ENCODE assay signal across 11 mouse cellular contexts in genomic region chr10:13092996-13093395, GRCm38 (mm10). TPM values are rescaled to one million over a fixed set of nuclear protein-coding genes. Genes with fewer than 3 reads are reported as not detected.
DNase-seq lines count a peak whose midpoint lies in the region; ATAC-seq lines count a peak whose summit lies in the region.
"Had no signal": no experiment of that assay in that cellular context is flagged by ENCODE, and none has a peak within 500 bp of the region (broad histone marks: within the 10 kb centered on the region; RNA-seq: fewer than 3 reads in every experiment).

No protein-coding gene starts in this region.

- H3K4me2 ChIP-seq in hindbrain, embryonic 12.5 days (replicated peaks), result peak overlapping the region; percentile 29; the same call in 1 of the 2 replicates
- H3K4me2 ChIP-seq in hindbrain, embryonic 11.5 days (replicated peaks; ENCODE audit: low read depth, low read length), result no peak overlapping the region
- peak overlapping the region; percentile 64 for H3K4me2 ChIP-seq in embryonic facial prominence, embryonic 14.5 days (ENCODE audit: low read depth, low read length)
- peak overlapping the region; percentile 54 for H3K4me2 ChIP-seq in limb, embryonic 13.5 days (replicated peaks)

- H3K27me3 ChIP-seq in hindbrain, embryonic 12.5 days, result no peaks in the 10 kb centered on the region
- H3K27me3 ChIP-seq in hindbrain, embryonic 11.5 days (ENCODE audit: control insufficient read depth, insufficient read depth, low read length), result no peaks in the 10 kb centered on the region
- peaks cover 16% of the 10 kb centered on the region for H3K27me3 ChIP-seq in embryonic facial prominence, embryonic 10.5 days (replicated peaks; ENCODE audit: low read depth, poor library complexity, severe bottlenecking)
- H3K27me3 ChIP-seq in embryonic facial prominence, embryonic 14.5 days (replicated peaks; ENCODE audit: control insufficient read depth, insufficient read depth, low read length), result no peaks in the 10 kb centered on the region
- no peaks in the 10 kb centered on the region for H3K27me3 ChIP-seq in limb, embryonic 13.5 days

- H3K27ac ChIP-seq in hindbrain, embryonic 12.5 days, result no peak overlapping the region
- H3K27ac ChIP-seq in hindbrain, embryonic 11.5 days (ENCODE audit: low read depth, low read length), result no peak overlapping the region
- no peak overlapping the region for H3K27ac ChIP-seq in embryonic facial prominence, embryonic 10.5 days (replicated peaks)
- H3K27ac ChIP-seq in embryonic facial prominence, embryonic 14.5 days (replicated peaks; ENCODE audit: low read depth, low read length), result 0 out of 2 replicates have a peak overlapping the region, but pooled peaks have one; percentile 11
- H3K27ac ChIP-seq in limb, embryonic 13.5 days, result no peak overlapping the region

- no peaks in the 10 kb centered on the region for H3K36me3 ChIP-seq in hindbrain, embryonic 12.5 days
- H3K36me3 ChIP-seq in hindbrain, embryonic 11.5 days (ENCODE audit: control insufficient read depth, insufficient read depth, low read length), result no peaks in the 10 kb centered on the region
- H3K36me3 ChIP-seq in embryonic facial prominence, embryonic 10.5 days (replicated peaks), result peaks cover 3% of the 10 kb centered on the region; the same call in 1 of the 2 replicates
- H3K36me3 ChIP-seq in embryonic facial prominence, embryonic 14.5 days (ENCODE audit: control insufficient read depth, insufficient read depth, low read length), result peaks cover 5% of the 10 kb centered on the region; the same call in 1 of the 2 replicates
- peaks cover 5% of the 10 kb centered on the region for H3K36me3 ChIP-seq in limb, embryonic 13.5 days

- ATAC-seq in hindbrain, embryonic 12.5 days (ENCODE audit: low FRiP score), result no peak
- no peak for ATAC-seq in hindbrain, embryonic 11.5 days (ENCODE audit: low FRiP score)
- no peak for ATAC-seq in embryonic facial prominence, embryonic 14.5 days (ENCODE audit: low read depth)
- ATAC-seq in limb, embryonic 13.5 days (ENCODE audit: low FRiP score, low read depth), result 0 out of 2 replicates have a peak, but pooled peaks have one; percentile 12

- H3K4me3 ChIP-seq in hindbrain, embryonic 12.5 days, result no peak overlapping the region
- H3K4me3 ChIP-seq in hindbrain, embryonic 11.5 days (ENCODE audit: low read depth, low read length), result no peak overlapping the region
- peak overlapping the region; percentile 68; the same call in 1 of the 2 replicates for H3K4me3 ChIP-seq in embryonic facial prominence, embryonic 10.5 days
- peak overlapping the region; percentile 53 for H3K4me3 ChIP-seq in embryonic facial prominence, embryonic 14.5 days (ENCODE audit: low read depth, low read length)
- H3K4me3 ChIP-seq in limb, embryonic 13.5 days, result peak overlapping the region; percentile 28

- DNase-seq in hindbrain, embryonic 11.5 days (ENCODE audit: low spot score), result no peak
- no peak for DNase-seq in embryonic facial prominence, embryonic 10.5 days (ENCODE audit: low spot score)
- peak; percentile 50 for DNase-seq in embryonic facial prominence, embryonic 14.5 days (ENCODE audit: low spot score)
- no peak for DNase-seq in adrenal gland, postnatal 25 days
- no peak for DNase-seq in gastrocnemius, adult 18-20 months (ENCODE audit: low spot score)
- no peak for DNase-seq in adrenal gland, postnatal 4 days (ENCODE audit: low spot score in 2 of 2)
- DNase-seq: cerebellum, postnatal 10 days; kidney, postnatal 36 days; lung, postnatal 36 days had no signal

- no peak overlapping the region for H3K9ac ChIP-seq in hindbrain, embryonic 12.5 days
- no peak overlapping the region for H3K9ac ChIP-seq in hindbrain, embryonic 11.5 days (ENCODE audit: low read depth, low read length)
- H3K9ac ChIP-seq in embryonic facial prominence, embryonic 14.5 days (ENCODE audit: low read depth, low read length), result peak overlapping the region; percentile 11; the same call in 1 of the 2 replicates
- H3K9ac ChIP-seq in limb, embryonic 13.5 days, result no peak overlapping the region

- 70% methylated on average over 3 of the region's 3 CpGs for WGBS in hindbrain, embryonic 12.5 days
- WGBS in hindbrain, embryonic 11.5 days, result 75% methylated on average over 3 of the region's 3 CpGs
- WGBS in embryonic facial prominence, embryonic 10.5 days, result 76% methylated on average over 3 of the region's 3 CpGs
- 41% methylated on average over 3 of the region's 3 CpGs for WGBS in embryonic facial prominence, embryonic 14.5 days
- 28% methylated on average over 3 of the region's 3 CpGs for WGBS in limb, embryonic 13.5 days

- peaks cover 19% of the 10 kb centered on the region for H3K9me3 ChIP-seq in hindbrain, embryonic 12.5 days (replicated peaks)
- no peaks in the 10 kb centered on the region for H3K9me3 ChIP-seq in hindbrain, embryonic 11.5 days (ENCODE audit: control insufficient read depth, low read length)
- peaks cover 28% of the 10 kb centered on the region for H3K9me3 ChIP-seq in embryonic facial prominence, embryonic 10.5 days
- H3K9me3 ChIP-seq in embryonic facial prominence, embryonic 14.5 days (ENCODE audit: control insufficient read depth, low read length), result peaks cover 50% of the 10 kb centered on the region
- peaks cover 35% of the 10 kb centered on the region for H3K9me3 ChIP-seq in limb, embryonic 13.5 days

- no peaks in the 10 kb centered on the region for H3K4me1 ChIP-seq in hindbrain, embryonic 12.5 days
- no peaks in the 10 kb centered on the region for H3K4me1 ChIP-seq in hindbrain, embryonic 11.5 days (replicated peaks; ENCODE audit: control insufficient read depth, insufficient read depth, low read length)
- H3K4me1 ChIP-seq in embryonic facial prominence, embryonic 10.5 days, result peaks cover 3% of the 10 kb centered on the region; the same call in 1 of the 2 replicates
- H3K4me1 ChIP-seq in embryonic facial prominence, embryonic 14.5 days (ENCODE audit: control insufficient read depth, insufficient read depth, low read length), result no peaks in the 10 kb centered on the region
- H3K4me1 ChIP-seq in limb, embryonic 13.5 days, result peaks cover 10% of the 10 kb centered on the region; the same call in 1 of the 2 replicates

RNA-seq across cellular contexts. Expression of gene Plagl1, which starts 32.7 kb away (rescaled TPM):
- polyA plus RNA-seq in hindbrain, embryonic 12.5 days (2016; fragmentation: Nextera tagmentation; extraction: Ambion mirVana), result 60.3 and 80.0 TPM in 2 replicates
- polyA plus RNA-seq in hindbrain, embryonic 11.5 days (2014; fragmentation: Nextera tagmentation; extraction: Ambion mirVana), result 94.8 and 98.9 TPM in 2 replicates
- polyA plus RNA-seq in embryonic facial prominence, embryonic 10.5 days (2016; fragmentation: Nextera tagmentation; extraction: Ambion mirVana), result 69.6 and 77.8 TPM in 2 replicates
- 391 and 411 TPM in 2 replicates for polyA plus RNA-seq in embryonic facial prominence, embryonic 14.5 days (2014; fragmentation: Nextera tagmentation; extraction: Ambion mirVana)
- polyA plus RNA-seq in limb, embryonic 13.5 days (2015; fragmentation: Nextera tagmentation; extraction: Ambion mirVana), result 169 and 180 TPM in 2 replicates
- total RNA-seq in adrenal gland, postnatal 25 days (2021), result 6.1 and 7.5 TPM in 2 replicates
- 1 to 10 TPM in 1 of 2 experiments, under 1 TPM in 1; 0.88 to 1.1 TPM for total RNA-seq in gastrocnemius, adult 18-20 months (2021)
- 100 to 1,000 TPM; 111 to 114 TPM for total RNA-seq in adrenal gland, postnatal 4 days (2021)

Comparison
In these comparisons a context has a peak if more than half of its experiments do, and no peak if none do; other contexts are left out.
1. H3K4me3 ChIP-seq: peak in embryonic facial prominence, embryonic 10.5 days (single experiment), embryonic facial prominence, embryonic 14.5 days (single experiment) and limb, embryonic 13.5 days (single experiment); none in hindbrain, embryonic 12.5 days (single experiment) and hindbrain, embryonic 11.5 days (single experiment).